Mouse (Mus musculus): Measurements from ENCODE around the gene 4933407L21Rik.
A peak's percentile ranks its signal among the peaks of the same experiment; 100 is the strongest.

The 4933407L21Rik gene

GRCm38 (mm10) chr1:85915890-85916289 lies 12.4 kb upstream of the 4933407L21Rik start:
- DNase-seq (ENCODE audit: extremely low spot score, low spot score): no peak

GRCm38 (mm10) chr1:85916830-85917450 lies 11.3 kb upstream of the 4933407L21Rik start:
- peak; percentile 45 for DNase-seq (ENCODE audit: extremely low spot score, low spot score)

- no peak for DNase-seq (ENCODE audit: extremely low spot score, low spot score)
Observed at GRCm38 (mm10) chr1:85919621-85920020, 8.7 kb upstream of the 4933407L21Rik start.

- no peak for DNase-seq (ENCODE audit: extremely low spot score, low spot score)
Observed at GRCm38 (mm10) chr1:85921725-85922124, 6.6 kb upstream of the 4933407L21Rik start.

GRCm38 (mm10) chr1:85922127-85922864 lies 6.0 kb upstream of the 4933407L21Rik start:
- no peak for DNase-seq (ENCODE audit: extremely low spot score, low spot score)

GRCm38 (mm10) chr1:85922865-85923211 lies 5.4 kb upstream of the 4933407L21Rik start:
- DNase-seq (ENCODE audit: extremely low spot score, low spot score): no peak

- no peak for DNase-seq (ENCODE audit: extremely low spot score, low spot score)
Observed at GRCm38 (mm10) chr1:85925183-85925582, 3.1 kb upstream of the 4933407L21Rik start.

- DNase-seq (ENCODE audit: extremely low spot score, low spot score): no peak
Observed at GRCm38 (mm10) chr1:85928688-85929065, 394 bp downstream of the 4933407L21Rik start.

GRCm38 (mm10) chr1:85929406-85929805 lies 1.1 kb downstream of the 4933407L21Rik start:
- DNase-seq (ENCODE audit: extremely low spot score, low spot score): no peak

GRCm38 (mm10) chr1:85931170-85931569 lies 2.9 kb downstream of the 4933407L21Rik start:
- no peak for DNase-seq (ENCODE audit: extremely low spot score, low spot score)

GRCm38 (mm10) chr1:85933226-85933625 lies 4.9 kb downstream of the 4933407L21Rik start:
- DNase-seq (ENCODE audit: extremely low spot score, low spot score): peak; percentile 40

- peak; percentile 61 for DNase-seq (ENCODE audit: extremely low spot score, low spot score)
Observed at GRCm38 (mm10) chr1:85933631-85934465, 5.6 kb downstream of the 4933407L21Rik start.

GRCm38 (mm10) chr1:85934560-85934959 lies 6.3 kb downstream of the 4933407L21Rik start:
- DNase-seq (ENCODE audit: extremely low spot score, low spot score): no peak

- DNase-seq (ENCODE audit: extremely low spot score, low spot score): peak; percentile 62
Observed at GRCm38 (mm10) chr1:85935148-85935852, 7.0 kb downstream of the 4933407L21Rik start.

GRCm38 (mm10) chr1:85936265-85936664 lies 8.0 kb downstream of the 4933407L21Rik start:
- DNase-seq (ENCODE audit: extremely low spot score, low spot score): no peak

- DNase-seq (ENCODE audit: extremely low spot score, low spot score): no peak
Observed at GRCm38 (mm10) chr1:85937323-85937722, 9.0 kb downstream of the 4933407L21Rik start.

GRCm38 (mm10) chr1:85942318-85942717 lies 14.0 kb downstream of the 4933407L21Rik start:
- no peak for DNase-seq (ENCODE audit: extremely low spot score, low spot score)

- no peak for DNase-seq (ENCODE audit: extremely low spot score, low spot score)
Observed at GRCm38 (mm10) chr1:85949085-85949684, 20.9 kb downstream of the 4933407L21Rik start.

- no peak for DNase-seq (ENCODE audit: extremely low spot score, low spot score)
Observed at GRCm38 (mm10) chr1:85955150-85955549, 26.9 kb downstream of the 4933407L21Rik start.

GRCm38 (mm10) chr1:85957290-85957689 lies 29.0 kb downstream of the 4933407L21Rik start:
- no peak for DNase-seq (ENCODE audit: extremely low spot score, low spot score)
